Mouse (Mus musculus) neural tube, embryonic 15.5 days (tissue): ENCODE data around the gene Ank2. TPM values are rescaled to one million over a fixed set of nuclear protein-coding genes. Genes with fewer than 3 reads are reported as not detected.
"Not testable (repeated sequence)": the region's sequence is repeated elsewhere in the genome, so short reads cannot be mapped to it uniquely, and the experiment has no call there.

ENCODE experiments used
- ATAC-seq: fragments of 200-750 bp; cut with Nextera tagmentation; 2 replicates; pipeline ENCODE4 v1.8.0; 2017; ENCODE audit warnings: mild to moderate bottlenecking, moderate TSS enrichment, moderate library complexity; ENCODE audit not compliant: low FRiP score
- H3K27ac ChIP-seq: fragments of 300-500 bp; sonication (generic); replicated peaks from 2 replicates; pipeline ENCODE4 v1.5.1; 2015; ENCODE audit warnings: mild to moderate bottlenecking, inconsistent platforms
- H3K27me3 ChIP-seq: fragments of 300-500 bp; sonication (generic); replicated peaks from 2 replicates; pipeline ENCODE4 v1.6.1; 2015; ENCODE audit warnings: inconsistent platforms
- H3K36me3 ChIP-seq: fragments of 300-500 bp; sonication (generic); 2 replicates; pipeline ENCODE4 v1.6.1; 2015; ENCODE audit warnings: inconsistent platforms
- H3K4me1 ChIP-seq: fragments of 300-500 bp; sonication (generic); 2 replicates; pipeline ENCODE4 v1.6.1; 2015; ENCODE audit warnings: inconsistent platforms
- H3K4me2 ChIP-seq: fragments of 300-500 bp; sonication (generic); 2 replicates; pipeline ENCODE4 v1.6.1; 2015; ENCODE audit warnings: inconsistent platforms, mild to moderate bottlenecking, moderate library complexity
- H3K4me3 ChIP-seq: fragments of 300-500 bp; sonication (generic); replicated peaks from 2 replicates; pipeline ENCODE4 v1.5.1; 2015; ENCODE audit warnings: mild to moderate bottlenecking, inconsistent platforms
- H3K9ac ChIP-seq: fragments of 300-500 bp; sonication (generic); replicated peaks from 2 replicates; pipeline ENCODE4 v1.6.1; 2015; ENCODE audit warnings: mild to moderate bottlenecking, inconsistent platforms
- H3K9me3 ChIP-seq: fragments of 300-500 bp; sonication (generic); replicated peaks from 2 replicates; pipeline ENCODE4 v1.6.1; 2016; ENCODE audit warnings: inconsistent platforms
- WGBS: fragments of 180-500 bp; shearing (Covaris S2); methylation state at CpG from one replicate; pipeline ENCODE4 v1.1.7; 2015; ENCODE audit warnings: mixed read lengths; 5-methylcytosine and 5-hydroxymethylcytosine counted together
- polyA plus RNA-seq: library from polyadenylated mRNA; unstranded; fragments of >200 nt; fragmentation: Nextera tagmentation; extraction: Ambion mirVana; gene quantifications from 2 replicates; pipeline ENCODE4 v1.2.1, GENCODE M21; 2015

Ank2 gene
- polyA plus RNA-seq, 1 experiment from 2014 or later, result 166 TPM

DNA sequence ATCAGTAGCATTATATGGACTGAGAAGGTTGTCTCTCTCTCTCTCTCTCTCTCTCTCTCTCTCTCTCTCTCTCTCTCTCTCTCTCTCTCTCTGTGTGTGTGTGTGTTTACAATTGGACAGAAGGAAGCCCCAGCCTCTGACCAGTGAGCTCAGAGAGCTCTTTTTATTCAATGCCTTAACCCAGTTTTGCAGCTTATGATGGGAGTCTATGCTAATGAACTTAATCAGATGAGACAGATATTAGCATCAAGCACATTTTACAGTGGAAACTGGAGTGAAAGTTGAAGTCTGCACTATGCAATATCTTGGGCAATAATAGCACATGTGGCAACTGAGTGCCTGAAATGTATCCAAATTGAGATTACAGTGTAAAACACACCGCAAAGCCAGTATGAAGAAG lies 16.1 kb upstream of the Ank2 start:
- no peaks in the 10 kb centered on the region for H3K4me1 ChIP-seq
- no peaks in the 10 kb centered on the region for H3K27me3 ChIP-seq
- no peak for ATAC-seq
- 84% methylated on average over 1 of the region's 1 CpGs for WGBS
- no peak overlapping the region for H3K4me2 ChIP-seq
- no peak overlapping the region for H3K27ac ChIP-seq
- no peaks in the 10 kb centered on the region for H3K36me3 ChIP-seq
- H3K9me3 ChIP-seq, result no peaks in the 10 kb centered on the region
- H3K9ac ChIP-seq, result no peak overlapping the region
- H3K4me3 ChIP-seq, result no peak overlapping the region

DNA sequence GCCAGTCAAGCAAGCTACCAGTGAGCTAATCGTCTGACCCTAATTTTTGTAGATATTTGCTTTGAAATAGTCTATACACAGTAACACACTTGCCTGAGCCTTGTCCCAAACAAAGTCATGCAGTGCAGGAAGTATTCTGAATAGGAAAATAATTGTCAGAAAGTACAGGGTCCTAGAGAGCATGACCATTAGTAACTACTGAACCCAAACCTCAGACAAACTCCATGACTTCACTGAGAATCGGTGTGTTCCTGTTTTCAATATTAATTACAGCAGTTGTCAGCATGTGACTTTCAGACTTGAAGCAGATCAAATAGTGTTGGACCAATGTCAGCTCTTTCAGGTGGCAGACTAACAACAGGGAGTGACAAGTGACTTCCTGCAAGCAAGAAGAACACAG lies 14.5 kb upstream of the Ank2 start:
- H3K4me2 ChIP-seq, result no peak overlapping the region
- 81% methylated on average over 2 of the region's 2 CpGs for WGBS
- no peaks in the 10 kb centered on the region for H3K4me1 ChIP-seq
- H3K9ac ChIP-seq, result no peak overlapping the region
- no peaks in the 10 kb centered on the region for H3K9me3 ChIP-seq
- no peaks in the 10 kb centered on the region for H3K27me3 ChIP-seq
- no peaks in the 10 kb centered on the region for H3K36me3 ChIP-seq
- no peak overlapping the region for H3K27ac ChIP-seq
- no peak overlapping the region for H3K4me3 ChIP-seq
- ATAC-seq, result no peak

GRCm38 (mm10) chr3:127512794-127513335 lies 13.7 kb upstream of the Ank2 start:
- H3K9ac ChIP-seq, result no peak overlapping the region
- H3K27ac ChIP-seq, result no peak overlapping the region
- H3K4me3 ChIP-seq, result no peak overlapping the region
- H3K9me3 ChIP-seq, result no peaks in the 10 kb centered on the region
- H3K36me3 ChIP-seq, result no peaks in the 10 kb centered on the region
- H3K4me1 ChIP-seq, result no peaks in the 10 kb centered on the region
- no peak for ATAC-seq
- no peaks in the 10 kb centered on the region for H3K27me3 ChIP-seq
- 73% methylated on average over 15 of the region's 15 CpGs for WGBS
- H3K4me2 ChIP-seq, result no peak overlapping the region

- ATAC-seq, result no peak
- H3K9ac ChIP-seq, result no peak overlapping the region
- no peak overlapping the region for H3K27ac ChIP-seq
- H3K4me1 ChIP-seq, result no peaks in the 10 kb centered on the region
- WGBS, result 83% methylated on average over 12 of the region's 12 CpGs
- H3K4me2 ChIP-seq, result no peak overlapping the region
- H3K9me3 ChIP-seq, result no peaks in the 10 kb centered on the region
- H3K36me3 ChIP-seq, result no peaks in the 10 kb centered on the region
- no peaks in the 10 kb centered on the region for H3K27me3 ChIP-seq
- no peak overlapping the region for H3K4me3 ChIP-seq
These were observed 12.9 kb upstream of the Ank2 start for GRCm38 (mm10) chr3:127511786-127512746.

GRCm38 (mm10) chr3:127507878-127508783 lies 9.0 kb upstream of the Ank2 start:
- Histone ChIP-seq H3K9me3 (no peaks in the 10 kb centered on the region), H3K9ac (no peak overlapping the region), H3K27ac (no peak overlapping the region), H3K4me2 (no peak overlapping the region), H3K4me3 (no peak overlapping the region), H3K4me1 (no peaks in the 10 kb centered on the region), H3K36me3 (no peaks in the 10 kb centered on the region), H3K27me3 (no peaks in the 10 kb centered on the region)
- 75% methylated on average over 15 of the region's 15 CpGs for WGBS
- no peak for ATAC-seq

GRCm38 (mm10) chr3:127498197-127498741 lies 881 bp downstream of the Ank2 start:
- peak; percentile 90 for ATAC-seq
- Histone ChIP-seq H3K27me3 (no peaks in the 10 kb centered on the region), H3K9ac (peak overlapping the region; percentile 92), H3K27ac (peak overlapping the region; percentile 81), H3K4me2 (peak overlapping the region; percentile 96), H3K36me3 (no peaks in the 10 kb centered on the region), H3K9me3 (no peaks in the 10 kb centered on the region), H3K4me1 (peaks cover 21% of the 10 kb centered on the region), H3K4me3 (peak overlapping the region; percentile 80)
- WGBS, result under 1% methylated on average over 18 of the region's 23 CpGs

GRCm38 (mm10) chr3:127492663-127493062 lies 6.5 kb downstream of the Ank2 start:
- H3K27me3 ChIP-seq, result no peaks in the 10 kb centered on the region
- no peak for ATAC-seq
- no peak overlapping the region for H3K27ac ChIP-seq
- peaks cover 6% of the 10 kb centered on the region for H3K4me1 ChIP-seq
- H3K4me2 ChIP-seq, result no peak overlapping the region
- no peak overlapping the region for H3K4me3 ChIP-seq
- no peak overlapping the region for H3K9ac ChIP-seq
- 94% methylated on average over 3 of the region's 3 CpGs for WGBS
- no peaks in the 10 kb centered on the region for H3K9me3 ChIP-seq
- H3K36me3 ChIP-seq, result no peaks in the 10 kb centered on the region; the same call in 1 of the 2 replicates

DNA sequence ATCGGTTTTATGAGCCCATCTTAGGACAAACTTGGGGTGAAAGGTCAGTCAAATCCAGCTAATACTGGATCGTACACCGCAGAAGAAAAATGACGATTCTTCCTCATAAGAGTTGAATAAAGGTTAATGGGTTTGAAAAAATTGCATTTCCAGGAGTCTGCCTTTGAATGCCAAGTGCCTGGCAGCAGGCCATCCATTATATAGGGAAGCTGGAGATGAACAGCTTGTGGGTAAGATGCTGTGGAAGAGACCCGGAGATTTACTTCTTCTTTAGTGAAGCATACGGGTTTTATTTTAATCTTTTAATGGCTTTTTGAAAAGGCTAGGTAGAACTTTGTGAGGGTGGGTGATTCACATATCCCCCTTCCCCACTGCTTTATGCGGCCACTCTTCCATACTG lies 11.8 kb downstream of the Ank2 start:
- Histone ChIP-seq H3K27me3 (no peaks in the 10 kb centered on the region), H3K4me1 (0 out of 2 replicates have a peak, but pooled peaks cover 3% of the 10 kb centered on the region), H3K36me3 (no peaks in the 10 kb centered on the region), H3K9ac (no peak overlapping the region), H3K27ac (no peak overlapping the region), H3K4me3 (no peak overlapping the region), H3K9me3 (no peaks in the 10 kb centered on the region), H3K4me2 (no peak overlapping the region)
- no peak for ATAC-seq
- WGBS, result 51% methylated on average over 7 of the region's 7 CpGs

DNA sequence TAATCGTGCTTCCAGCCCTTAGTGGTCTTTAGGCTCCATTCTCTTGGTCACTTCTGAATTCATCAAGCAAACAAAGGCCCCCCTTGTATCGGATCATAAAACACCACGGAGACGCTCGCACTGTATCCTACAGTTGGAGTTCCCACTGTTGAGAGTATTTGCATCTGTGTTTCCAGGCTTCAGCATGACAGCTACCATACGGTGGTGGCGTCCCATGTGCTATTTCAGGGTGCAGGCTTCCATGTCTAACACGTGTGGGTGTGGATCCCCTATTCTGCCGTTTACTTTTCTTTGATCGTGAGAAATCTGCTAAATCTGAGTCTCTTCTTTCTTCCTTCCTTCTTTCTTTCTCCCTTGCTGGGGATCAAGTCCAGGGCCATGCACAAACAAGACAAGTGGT lies 14.0 kb downstream of the Ank2 start:
- ATAC-seq, result no peak
- Histone ChIP-seq H3K27ac (no peak overlapping the region), H3K36me3 (no peaks in the 10 kb centered on the region), H3K27me3 (no peaks in the 10 kb centered on the region), H3K4me3 (no peak overlapping the region), H3K9me3 (no peaks in the 10 kb centered on the region), H3K4me1 (0 out of 2 replicates have a peak, but pooled peaks cover 3% of the 10 kb centered on the region), H3K4me2 (no peak overlapping the region), H3K9ac (no peak overlapping the region)
- 42% methylated on average over 10 of the region's 10 CpGs for WGBS

- Histone ChIP-seq H3K4me2 (no peak overlapping the region), H3K9me3 (no peaks in the 10 kb centered on the region), H3K4me1 (no peaks in the 10 kb centered on the region), H3K4me3 (no peak overlapping the region), H3K36me3 (no peaks in the 10 kb centered on the region), H3K27ac (no peak overlapping the region), H3K9ac (no peak overlapping the region), H3K27me3 (no peaks in the 10 kb centered on the region)
- ATAC-seq, result no peak
- WGBS, result 52% methylated on average over 6 of the region's 6 CpGs
These were observed 17.5 kb downstream of the Ank2 start for GRCm38 (mm10) chr3:127481658-127482057.

- H3K27ac ChIP-seq, H3K4me3 ChIP-seq, H3K9me3 ChIP-seq, ATAC-seq, H3K36me3 ChIP-seq, H3K9ac ChIP-seq, H3K27me3 ChIP-seq, H3K4me2 ChIP-seq, H3K4me1 ChIP-seq: not testable (repeated sequence)
- 83% methylated on average over 5 of the region's 5 CpGs for WGBS
These were observed 18.8 kb downstream of the Ank2 start for GRCm38 (mm10) chr3:127480369-127480768.
